Mouse (Mus musculus) retina, adult 2 months (tissue): ENCODE results near the gene Fkbp3.

Source experiments
- DNase-seq: peaks from one replicate; pipeline ENCODE4 v3.0.0-alpha.2; 2012; ENCODE audit warnings: low read depth, low spot score

The Fkbp3 gene

DNA sequence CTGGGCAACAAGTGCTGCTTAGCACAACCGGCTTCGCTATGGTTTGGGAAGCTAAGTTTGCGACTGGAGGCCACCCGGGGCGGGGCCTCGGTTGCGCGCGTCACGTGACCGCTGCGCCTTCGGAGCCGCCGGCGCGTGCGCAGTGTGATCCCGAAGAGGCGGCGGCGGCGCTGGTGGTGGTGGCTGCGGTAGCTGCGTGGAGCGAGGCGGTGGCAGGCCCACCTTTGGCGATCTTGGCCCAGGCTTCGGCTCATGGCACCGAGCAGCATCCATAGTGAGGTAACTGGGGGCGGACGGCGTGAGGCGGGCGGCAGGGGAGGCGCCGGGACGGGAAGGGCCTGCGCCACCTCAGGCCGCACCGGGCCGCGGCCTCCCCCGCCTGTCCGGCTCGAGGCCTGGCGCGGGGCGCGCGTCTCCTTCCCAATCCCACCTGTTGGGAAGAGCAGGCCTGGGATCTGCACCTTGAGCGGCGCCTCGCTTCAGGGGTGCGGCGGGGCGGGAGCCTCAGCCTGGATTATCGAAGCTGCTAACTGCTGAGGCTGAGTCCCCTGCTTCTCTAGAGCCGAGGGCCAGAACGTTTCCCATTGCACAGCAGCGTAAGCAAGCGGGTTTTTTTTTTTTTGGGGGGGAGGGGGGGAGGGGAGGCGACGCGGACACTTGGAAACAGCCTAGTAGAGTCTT, 37.5 kb downstream of the Fkbp3 start, which contains the start of gene Prpf39:
Prpf39 (plus strand) TSS at position 144 of the 681 bp plus-strand sequence.
- peak; percentile 74 for DNase-seq

DNA sequence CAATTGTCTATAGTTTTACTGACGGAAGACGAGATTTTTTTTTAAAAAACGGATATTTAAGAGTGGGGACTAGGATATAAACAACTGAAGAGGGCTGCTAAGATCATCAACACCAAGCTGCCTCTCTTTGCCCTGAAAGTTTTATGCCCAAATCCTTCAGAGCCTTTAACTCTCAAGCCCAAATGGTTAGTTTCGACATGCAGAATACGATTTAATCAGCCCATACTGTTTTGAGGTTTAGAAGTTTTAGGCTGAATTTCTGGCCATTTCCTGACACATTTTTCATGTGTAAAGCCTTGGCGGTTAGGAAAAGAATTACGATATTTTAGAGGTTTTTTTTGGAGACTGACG, 38.0 kb downstream of the Fkbp3 start:
- no peak for DNase-seq

DNA sequence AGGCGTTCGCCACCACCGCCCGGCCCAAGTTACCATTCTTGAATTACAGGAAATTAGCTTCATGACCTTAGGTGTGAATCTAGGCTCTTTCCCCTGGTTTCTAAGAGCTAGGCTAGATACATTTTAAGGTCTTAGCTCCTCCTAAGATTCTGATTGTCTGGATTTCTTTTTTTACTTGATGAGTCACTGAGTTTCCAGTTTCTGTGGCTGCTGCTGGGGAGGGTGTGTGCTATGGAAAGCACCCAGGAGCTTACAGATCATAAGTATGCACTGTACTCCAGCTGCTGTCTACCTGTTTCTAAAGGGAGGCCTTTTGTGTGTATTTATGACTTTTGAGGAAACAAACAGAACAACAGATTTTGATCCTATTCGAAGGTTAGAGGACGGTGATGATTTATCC, 51.0 kb downstream of the Fkbp3 start:
- DNase-seq = no peak
